Mouse (Mus musculus) bone marrow macrophage, adult 2 months (primary cell): ENCODE results near the gene Irf3.

ENCODE experiments used
- CTCF ChIP-seq: IDR thresholded peaks from 2 replicates; pipeline ENCODE4 v1.5.1; 2012; ENCODE audit warnings: low read depth, mild to moderate bottlenecking, low read length, moderate library complexity
- POLR2A ChIP-seq: IDR thresholded peaks from 2 replicates; pipeline ENCODE4 v1.6.1; 2012; ENCODE audit warnings: mild to moderate bottlenecking, low read depth, low read length, borderline replicate concordance

- TF ChIP-seq CTCF (no peak), POLR2A (no peak)
Observed at GRCm38 (mm10) chr7:45008411-45008810, 11.0 kb downstream of the Irf3 start.
